Mouse (Mus musculus): ENCODE measurements around the gene Obp1b. TPM values are rescaled to one million over a fixed set of nuclear protein-coding genes. Genes with fewer than 3 reads are reported as not detected.
"Not testable (repeated sequence)": the region's sequence is repeated elsewhere in the genome, so short reads cannot be mapped to it uniquely, and the experiment has no call there.

The Obp1b gene
- not detected in 2 replicates for polyA plus RNA-seq (2012; rRNA removed)

- DNase-seq (ENCODE audit: low spot score) = not testable (repeated sequence)
Measured at GRCm38 (mm10) chrX:78186477-78186876, at the start of gene Obp1b. Obp1b (plus strand) TSS chrX:78186777.

- DNase-seq (ENCODE audit: low spot score) = not testable (repeated sequence)
Measured at GRCm38 (mm10) chrX:78202220-78202619, 15.6 kb downstream of the Obp1b start.

- DNase-seq (ENCODE audit: low spot score) = no peak
Measured at GRCm38 (mm10) chrX:78202829-78203228, 16.3 kb downstream of the Obp1b start.

Other genes starting within 250 kb of the Obp1b start
- gene Obp1a, start 95.4 kb upstream of the Obp1b start, polyA plus RNA-seq (2012; rRNA removed) = not detected in 2 replicates
- gene Gm5938, start 61.3 kb upstream of the Obp1b start, polyA plus RNA-seq (2012; rRNA removed) = not detected in 2 replicates
- not detected in 2 replicates for gene Gm14743, start 59.1 kb downstream of the Obp1b start, polyA plus RNA-seq (2012; rRNA removed)
- not detected in 2 replicates for gene 4930480E11Rik, start 182.9 kb downstream of the Obp1b start, polyA plus RNA-seq (2012; rRNA removed)